Mouse (Mus musculus): ENCODE measurements around the gene Cir1. TPM values are rescaled to one million over a fixed set of nuclear protein-coding genes. Genes with fewer than 3 reads are reported as not detected.

The Cir1 gene
- 14.7 and 14.9 TPM in 2 replicates for polyA plus RNA-seq (2015; fragmentation: Nextera tagmentation; extraction: Ambion mirVana)

GRCm38 (mm10) chr2:73312152-73313116 is at the start of gene Cir1, which contains the start of gene Scrn3:
TSS of gene Cir1 (minus strand) at chr2:73312701.
TSS of gene Scrn3 (plus strand) at chr2:73312601.
- H3K36me3 ChIP-seq (ENCODE audit: control insufficient read depth, insufficient read depth, low read length), result peaks cover 5% of the 10 kb centered on the region
- H3K4me3 ChIP-seq (ENCODE audit: low read length), result peak within 1 kb of the TSS; percentile 92
- H3K4me2 ChIP-seq (ENCODE audit: low read depth, low read length), result peak within 1 kb of the TSS; percentile 90
- peak within 1 kb of the TSS; percentile 80 for H3K27ac ChIP-seq (ENCODE audit: low read length)
- ATAC-seq, result peak; percentile 98
- no peaks in the 10 kb centered on the region for H3K27me3 ChIP-seq (replicated peaks; ENCODE audit: control insufficient read depth, insufficient read depth, low read length)
- peak within 1 kb of the TSS; percentile 89 for H3K9ac ChIP-seq (ENCODE audit: low read depth, low read length)
- H3K9me3 ChIP-seq (ENCODE audit: control insufficient read depth, low read length), result no peaks in the 10 kb centered on the region
- peaks cover 8% of the 10 kb centered on the region for H3K4me1 ChIP-seq (ENCODE audit: control insufficient read depth, insufficient read depth, low read length)
- WGBS, result under 1% methylated on average over 64 of the region's 64 CpGs

- Histone ChIP-seq H3K4me3 (ENCODE audit: low read length) (no peak overlapping the region), H3K9ac (ENCODE audit: low read depth, low read length) (no peak overlapping the region), H3K9me3 (ENCODE audit: control insufficient read depth, low read length) (no peaks in the 10 kb centered on the region), H3K27me3 (replicated peaks; ENCODE audit: control insufficient read depth, insufficient read depth, low read length) (no peaks in the 10 kb centered on the region), H3K4me2 (ENCODE audit: low read depth, low read length) (no peak overlapping the region), H3K36me3 (ENCODE audit: control insufficient read depth, insufficient read depth, low read length) (no peaks in the 10 kb centered on the region), H3K27ac (ENCODE audit: low read length) (no peak overlapping the region), H3K4me1 (ENCODE audit: control insufficient read depth, insufficient read depth, low read length) (no peaks in the 10 kb centered on the region)
- 80% methylated on average over 2 of the region's 2 CpGs for WGBS
- no peak for ATAC-seq
These were observed 48.0 kb upstream of the Cir1 start for GRCm38 (mm10) chr2:73360536-73360935.

- H3K4me3 ChIP-seq (ENCODE audit: low read length), result no peak overlapping the region
- H3K36me3 ChIP-seq (ENCODE audit: control insufficient read depth, insufficient read depth, low read length), result no peaks in the 10 kb centered on the region
- ATAC-seq, result peak; percentile 71
- WGBS, result 88% methylated on average over 5 of the region's 5 CpGs
- no peaks in the 10 kb centered on the region for H3K27me3 ChIP-seq (replicated peaks; ENCODE audit: control insufficient read depth, insufficient read depth, low read length)
- no peak overlapping the region for H3K4me2 ChIP-seq (ENCODE audit: low read depth, low read length)
- no peak overlapping the region for H3K27ac ChIP-seq (ENCODE audit: low read length)
- no peak overlapping the region for H3K9ac ChIP-seq (ENCODE audit: low read depth, low read length)
- H3K4me1 ChIP-seq (ENCODE audit: control insufficient read depth, insufficient read depth, low read length), result no peaks in the 10 kb centered on the region
- H3K9me3 ChIP-seq (ENCODE audit: control insufficient read depth, low read length), result no peaks in the 10 kb centered on the region
These were observed 47.4 kb upstream of the Cir1 start for GRCm38 (mm10) chr2:73359941-73360340.

GRCm38 (mm10) chr2:73357004-73357403 is 44.5 kb upstream of the Cir1 start:
- Histone ChIP-seq H3K4me1 (ENCODE audit: control insufficient read depth, insufficient read depth, low read length) (no peaks in the 10 kb centered on the region), H3K9me3 (ENCODE audit: control insufficient read depth, low read length) (no peaks in the 10 kb centered on the region), H3K27ac (ENCODE audit: low read length) (no peak overlapping the region), H3K4me3 (ENCODE audit: low read length) (no peak overlapping the region), H3K9ac (ENCODE audit: low read depth, low read length) (no peak overlapping the region), H3K4me2 (ENCODE audit: low read depth, low read length) (peak overlapping the region; percentile 11; the same call in 1 of the 2 replicates), H3K27me3 (replicated peaks; ENCODE audit: control insufficient read depth, insufficient read depth, low read length) (no peaks in the 10 kb centered on the region), H3K36me3 (ENCODE audit: control insufficient read depth, insufficient read depth, low read length) (no peaks in the 10 kb centered on the region)
- no peak for ATAC-seq
- 63% methylated on average over 18 of the region's 18 CpGs for WGBS

GRCm38 (mm10) chr2:73351927-73352374 is 39.5 kb upstream of the Cir1 start:
- WGBS, result 36% methylated on average over 7 of the region's 7 CpGs
- Histone ChIP-seq H3K4me2 (ENCODE audit: low read depth, low read length) (no peak overlapping the region; the same call in 1 of the 2 replicates), H3K4me3 (ENCODE audit: low read length) (no peak overlapping the region), H3K27ac (ENCODE audit: low read length) (no peak overlapping the region), H3K4me1 (ENCODE audit: control insufficient read depth, insufficient read depth, low read length) (no peaks in the 10 kb centered on the region), H3K9me3 (ENCODE audit: control insufficient read depth, low read length) (no peaks in the 10 kb centered on the region), H3K9ac (ENCODE audit: low read depth, low read length) (no peak overlapping the region), H3K27me3 (replicated peaks; ENCODE audit: control insufficient read depth, insufficient read depth, low read length) (no peaks in the 10 kb centered on the region), H3K36me3 (ENCODE audit: control insufficient read depth, insufficient read depth, low read length) (no peaks in the 10 kb centered on the region)
- ATAC-seq, result no peak

GRCm38 (mm10) chr2:73351496-73351895 is 39.0 kb upstream of the Cir1 start:
- H3K27me3 ChIP-seq (replicated peaks; ENCODE audit: control insufficient read depth, insufficient read depth, low read length), result no peaks in the 10 kb centered on the region
- no peak overlapping the region; the same call in 1 of the 2 replicates for H3K4me2 ChIP-seq (ENCODE audit: low read depth, low read length)
- H3K36me3 ChIP-seq (ENCODE audit: control insufficient read depth, insufficient read depth, low read length), result no peaks in the 10 kb centered on the region
- H3K4me3 ChIP-seq (ENCODE audit: low read length), result no peak overlapping the region
- H3K9ac ChIP-seq (ENCODE audit: low read depth, low read length), result no peak overlapping the region
- H3K27ac ChIP-seq (ENCODE audit: low read length), result no peak overlapping the region
- WGBS, result 34% methylated on average over 5 of the region's 5 CpGs
- no peaks in the 10 kb centered on the region for H3K4me1 ChIP-seq (ENCODE audit: control insufficient read depth, insufficient read depth, low read length)
- H3K9me3 ChIP-seq (ENCODE audit: control insufficient read depth, low read length), result no peaks in the 10 kb centered on the region
- ATAC-seq, result no peak

- Histone ChIP-seq H3K9ac (ENCODE audit: low read depth, low read length) (no peak overlapping the region), H3K4me3 (ENCODE audit: low read length) (no peak overlapping the region), H3K4me1 (ENCODE audit: control insufficient read depth, insufficient read depth, low read length) (no peaks in the 10 kb centered on the region), H3K27ac (ENCODE audit: low read length) (no peak overlapping the region), H3K36me3 (ENCODE audit: control insufficient read depth, insufficient read depth, low read length) (no peaks in the 10 kb centered on the region), H3K27me3 (replicated peaks; ENCODE audit: control insufficient read depth, insufficient read depth, low read length) (no peaks in the 10 kb centered on the region), H3K4me2 (ENCODE audit: low read depth, low read length) (no peak overlapping the region), H3K9me3 (ENCODE audit: control insufficient read depth, low read length) (no peaks in the 10 kb centered on the region)
- 89% methylated on average over 6 of the region's 6 CpGs for WGBS
- no peak for ATAC-seq
These were observed 35.7 kb upstream of the Cir1 start for GRCm38 (mm10) chr2:73348221-73348620.

- WGBS, result 74% methylated on average over 9 of the region's 9 CpGs
- no peak for ATAC-seq
- Histone ChIP-seq H3K4me1 (ENCODE audit: control insufficient read depth, insufficient read depth, low read length) (no peaks in the 10 kb centered on the region), H3K9ac (ENCODE audit: low read depth, low read length) (no peak overlapping the region), H3K9me3 (ENCODE audit: control insufficient read depth, low read length) (no peaks in the 10 kb centered on the region), H3K4me2 (ENCODE audit: low read depth, low read length) (no peak overlapping the region), H3K36me3 (ENCODE audit: control insufficient read depth, insufficient read depth, low read length) (no peaks in the 10 kb centered on the region), H3K27ac (ENCODE audit: low read length) (no peak overlapping the region), H3K4me3 (ENCODE audit: low read length) (no peak overlapping the region), H3K27me3 (replicated peaks; ENCODE audit: control insufficient read depth, insufficient read depth, low read length) (no peaks in the 10 kb centered on the region)
These were observed 35.3 kb upstream of the Cir1 start for GRCm38 (mm10) chr2:73347766-73348165.

GRCm38 (mm10) chr2:73347136-73347535 is 34.6 kb upstream of the Cir1 start:
- no peaks in the 10 kb centered on the region for H3K27me3 ChIP-seq (replicated peaks; ENCODE audit: control insufficient read depth, insufficient read depth, low read length)
- H3K27ac ChIP-seq (ENCODE audit: low read length), result no peak overlapping the region
- 67% methylated on average over 6 of the region's 6 CpGs for WGBS
- H3K9ac ChIP-seq (ENCODE audit: low read depth, low read length), result no peak overlapping the region
- no peaks in the 10 kb centered on the region for H3K4me1 ChIP-seq (ENCODE audit: control insufficient read depth, insufficient read depth, low read length)
- H3K9me3 ChIP-seq (ENCODE audit: control insufficient read depth, low read length), result no peaks in the 10 kb centered on the region
- ATAC-seq, result no peak
- no peak overlapping the region for H3K4me2 ChIP-seq (ENCODE audit: low read depth, low read length)
- H3K36me3 ChIP-seq (ENCODE audit: control insufficient read depth, insufficient read depth, low read length), result no peaks in the 10 kb centered on the region
- no peak overlapping the region for H3K4me3 ChIP-seq (ENCODE audit: low read length)
